Mouse (Mus musculus): ENCODE results near the gene Pm20d1.
"Not testable (repeated sequence)": the region's sequence is repeated elsewhere in the genome, so short reads cannot be mapped to it uniquely, and the experiment has no call there.

The Pm20d1 gene

GRCm38 (mm10) chr1:131794591-131794990 is 2.6 kb upstream of the Pm20d1 start:
- no peak for DNase-seq (ENCODE audit: low spot score in 2 of 2)

- no peak for DNase-seq (ENCODE audit: low spot score in 2 of 2)
These were observed 2.0 kb upstream of the Pm20d1 start for GRCm38 (mm10) chr1:131795171-131795570.

DNA sequence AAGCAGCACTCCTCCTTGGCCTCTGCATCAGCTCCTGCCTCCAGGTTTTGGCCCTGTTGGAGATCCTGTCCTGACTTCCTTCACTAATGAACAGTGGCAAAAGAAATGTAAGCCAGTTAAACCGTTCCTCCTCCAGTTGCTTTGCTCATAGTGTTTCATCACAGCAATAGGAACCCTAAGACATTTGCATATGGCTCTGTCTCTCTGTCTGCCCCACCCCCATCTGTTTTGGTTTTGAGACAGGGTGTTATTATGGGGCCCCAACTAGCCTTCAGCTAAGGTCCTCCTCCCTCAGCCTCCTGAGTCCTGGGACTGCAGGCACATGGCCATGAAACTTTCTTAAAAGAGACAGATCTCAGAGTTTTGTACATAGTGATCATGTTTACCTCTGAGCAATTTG is 2.8 kb downstream of the Pm20d1 start:
- DNase-seq (ENCODE audit: low spot score in 2 of 2): no peak

GRCm38 (mm10) chr1:131801071-131801470 is 3.9 kb downstream of the Pm20d1 start:
- DNase-seq (ENCODE audit: low spot score in 2 of 2): no peak

DNA sequence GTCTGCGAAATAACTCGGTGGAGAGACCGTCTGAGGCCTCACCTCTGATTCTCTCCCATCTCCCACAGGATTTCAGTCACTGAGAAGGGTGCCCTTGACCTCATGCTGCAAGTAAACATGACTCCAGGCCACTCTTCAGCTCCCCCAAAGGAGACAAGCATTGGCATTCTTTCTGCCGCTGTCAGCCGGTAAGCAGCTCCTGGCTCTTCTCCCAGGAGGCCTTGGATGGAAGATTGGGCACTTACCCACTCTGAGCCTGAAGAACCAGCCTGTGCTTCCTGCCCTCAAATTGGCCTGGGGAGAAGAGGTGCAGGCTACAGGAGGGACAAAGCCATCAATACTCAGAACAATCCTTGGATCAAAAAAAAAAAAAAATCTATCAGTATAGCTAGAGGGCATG is 5.5 kb downstream of the Pm20d1 start:
- DNase-seq (ENCODE audit: low spot score in 2 of 2): no peak

DNA sequence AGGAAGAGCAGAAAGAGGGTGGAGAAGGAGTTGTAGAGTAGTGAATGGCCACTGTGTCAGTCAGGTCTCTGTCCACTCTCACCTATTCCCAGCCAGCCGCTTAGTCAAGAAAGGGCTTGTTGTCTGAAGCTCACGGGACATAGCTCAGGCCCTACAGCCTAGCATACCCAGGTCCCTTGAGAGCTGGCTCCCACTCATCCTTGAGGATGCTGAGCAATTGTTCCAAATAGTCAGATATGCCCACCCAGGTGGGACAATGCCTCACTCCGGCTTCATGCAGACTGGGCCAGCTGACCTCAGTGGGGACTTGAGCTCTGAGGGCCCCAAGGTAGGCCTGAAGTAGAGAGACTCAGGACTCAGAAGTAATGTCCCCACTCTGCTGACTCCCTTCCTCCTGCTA is 7.0 kb downstream of the Pm20d1 start:
- DNase-seq (ENCODE audit: low spot score in 2 of 2): no peak

DNA sequence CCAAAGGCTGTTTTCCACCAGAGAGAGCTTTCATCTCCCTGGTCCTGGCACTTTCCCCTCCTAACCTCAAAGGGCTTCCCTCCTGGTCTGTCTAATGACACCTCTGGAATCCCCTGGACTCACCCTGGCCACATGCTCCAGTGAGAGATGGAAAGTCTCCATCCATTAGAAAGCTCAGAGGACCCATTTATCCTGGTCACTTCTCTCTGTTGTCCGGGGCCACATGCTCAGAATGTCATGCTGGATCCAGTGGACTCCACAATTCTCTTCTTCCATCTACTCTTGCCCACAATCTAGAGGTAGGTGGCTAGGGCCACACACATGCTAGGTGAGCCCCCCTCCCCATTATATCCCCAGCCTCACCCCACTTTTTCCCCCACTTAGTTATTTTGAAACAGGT is 11.8 kb downstream of the Pm20d1 start:
- no peak for DNase-seq (ENCODE audit: low spot score in 2 of 2)

DNA sequence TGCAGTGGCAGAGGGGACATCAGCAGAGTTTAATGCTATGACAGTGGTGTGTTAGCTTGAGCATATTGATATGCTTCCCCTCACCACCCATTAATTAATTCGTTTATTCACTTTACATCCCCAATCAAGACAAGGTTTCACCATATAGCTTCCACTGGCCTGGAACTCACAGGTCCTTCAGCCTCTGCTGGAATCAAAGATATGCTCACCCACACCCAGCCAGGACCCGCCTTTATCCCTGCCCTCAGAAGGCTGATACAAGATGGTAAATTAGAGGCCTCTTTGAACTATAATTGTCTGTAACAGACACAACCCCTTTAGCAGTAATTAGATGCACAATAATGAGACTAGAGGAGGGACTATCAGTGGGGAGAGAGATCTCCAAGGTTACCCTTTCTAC is 12.5 kb downstream of the Pm20d1 start:
- no peak for DNase-seq (ENCODE audit: low spot score in 2 of 2)

DNA sequence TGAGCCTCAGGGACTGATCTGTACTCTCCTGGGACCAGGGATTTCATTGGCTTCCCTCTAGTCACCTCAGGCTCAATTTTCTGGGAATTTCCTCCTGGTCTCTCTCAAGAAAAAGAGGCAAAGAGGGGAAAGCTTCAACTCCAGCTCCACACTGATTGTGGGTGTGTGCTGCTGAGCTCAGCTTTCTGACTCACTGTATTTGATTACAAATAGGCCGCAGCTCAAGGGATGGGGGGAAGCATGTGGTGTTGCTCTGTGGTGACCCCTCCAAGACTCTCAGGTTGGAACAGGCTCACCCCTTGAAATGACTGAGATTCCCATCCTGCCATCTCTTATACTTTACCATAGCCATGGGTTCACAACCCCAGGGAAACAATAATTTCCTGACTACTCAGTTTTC is 14.2 kb downstream of the Pm20d1 start:
- DNase-seq (ENCODE audit: low spot score in 2 of 2): no peak

DNA sequence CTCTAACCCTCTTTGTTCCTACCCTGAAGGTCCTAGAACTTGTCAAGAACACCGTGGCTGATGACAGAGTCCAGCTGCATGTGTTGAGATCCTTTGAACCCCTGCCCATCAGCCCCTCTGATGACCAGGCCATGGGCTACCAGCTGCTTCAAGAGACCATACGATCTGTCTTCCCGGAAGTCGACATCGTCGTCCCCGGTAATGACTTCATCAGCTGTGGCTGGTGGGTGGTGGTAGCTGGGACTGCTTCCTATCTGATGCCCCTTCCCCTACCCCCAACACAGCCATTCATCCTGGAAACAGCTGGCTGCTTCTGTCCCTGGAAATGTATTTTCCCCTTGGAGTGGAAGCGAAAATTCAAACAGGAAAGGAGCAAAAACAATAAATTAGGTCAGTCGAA is 14.8 kb downstream of the Pm20d1 start:
- no peak for DNase-seq (ENCODE audit: low spot score in 2 of 2)

GRCm38 (mm10) chr1:131812631-131813295 is 15.6 kb downstream of the Pm20d1 start:
- no peak for DNase-seq (ENCODE audit: low spot score in 2 of 2)

DNA sequence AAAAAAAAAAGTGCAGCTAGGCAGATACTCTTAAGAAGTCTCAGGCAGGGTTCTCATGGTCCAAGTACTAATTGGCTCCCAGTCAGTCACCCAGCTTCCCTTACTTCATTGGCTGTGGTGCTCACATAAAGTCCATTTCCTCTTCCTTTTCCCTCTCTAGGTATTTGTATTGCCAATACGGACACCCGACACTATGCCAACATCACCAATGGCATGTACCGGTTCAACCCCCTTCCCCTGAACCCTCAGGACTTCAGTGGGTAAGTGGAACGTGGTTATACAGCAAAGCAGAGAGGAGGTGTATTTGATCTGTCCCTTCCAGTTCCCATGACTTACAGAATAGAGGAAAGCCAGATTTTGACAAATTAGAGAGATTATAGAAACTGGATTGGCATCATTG is 16.6 kb downstream of the Pm20d1 start:
- no peak for DNase-seq (ENCODE audit: low spot score in 2 of 2)

- DNase-seq (ENCODE audit: low spot score in 2 of 2): no peak
These were observed 17.0 kb downstream of the Pm20d1 start for GRCm38 (mm10) chr1:131814191-131814590.

DNA sequence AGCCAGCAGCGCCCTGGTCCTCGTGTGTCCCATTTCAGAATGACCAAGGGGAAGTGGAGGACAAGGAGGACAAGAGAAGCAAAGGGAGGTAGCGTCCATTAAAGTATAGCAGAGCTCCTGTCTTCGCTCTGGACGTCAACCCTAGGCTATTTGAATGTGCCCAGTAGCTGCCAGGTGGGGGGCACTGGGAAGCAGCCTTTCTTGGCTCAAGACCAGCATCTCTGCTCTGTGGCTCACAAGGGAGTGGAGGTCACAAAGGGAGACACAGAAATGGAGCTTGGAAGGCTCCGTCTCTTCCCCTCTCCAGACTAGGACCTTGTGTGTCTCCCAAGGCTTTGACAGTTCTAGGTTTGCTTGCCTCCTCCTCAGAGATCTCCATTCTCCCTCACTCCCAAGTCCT is 19.7 kb downstream of the Pm20d1 start:
- DNase-seq (ENCODE audit: low spot score in 2 of 2): no peak

DNA sequence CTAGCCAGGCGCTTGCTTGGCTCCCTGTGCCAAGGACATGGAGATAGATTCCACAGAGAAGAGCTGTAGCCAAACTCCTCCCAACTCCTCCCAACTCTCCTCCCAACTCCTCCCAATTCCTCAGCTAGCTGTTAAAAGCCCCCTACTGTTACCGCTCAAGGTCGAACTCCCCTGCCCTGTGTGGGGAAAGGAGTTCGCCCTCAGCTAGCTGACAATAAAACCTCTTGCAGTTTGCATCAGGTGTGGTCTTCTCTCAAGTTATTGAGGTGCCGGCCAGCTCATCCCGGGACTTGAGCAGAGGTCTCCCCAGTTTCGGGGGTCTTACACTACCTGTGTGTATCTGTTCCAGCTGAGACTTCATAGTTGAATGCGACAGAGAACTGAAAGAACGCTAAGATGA is 23.2 kb downstream of the Pm20d1 start:
- DNase-seq (ENCODE audit: low spot score in 2 of 2): not testable (repeated sequence)

DNA sequence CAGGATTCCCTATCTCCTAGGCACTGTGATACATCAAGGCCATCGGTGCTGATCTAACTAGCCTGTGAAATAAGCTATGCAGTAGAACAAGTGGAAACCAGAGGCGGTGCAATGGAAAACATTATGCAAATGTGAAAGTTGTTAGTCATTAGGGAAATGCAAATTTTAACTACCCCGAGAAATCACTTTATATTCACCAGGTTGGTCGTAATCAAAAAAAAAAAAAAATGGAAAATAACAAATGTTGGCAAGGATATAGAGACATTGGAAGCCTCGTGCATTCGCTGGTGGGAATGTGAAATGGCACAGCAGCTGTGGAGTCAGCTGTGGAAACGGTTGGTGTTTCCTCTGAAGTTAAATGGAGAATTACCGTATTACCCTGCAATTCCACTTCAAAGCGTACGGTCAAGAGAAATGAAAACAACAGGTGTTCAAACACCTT is 23.7 kb downstream of the Pm20d1 start:
- DNase-seq (ENCODE audit: low spot score in 2 of 2): peak in 1 of 2 experiments; percentile 45

DNA sequence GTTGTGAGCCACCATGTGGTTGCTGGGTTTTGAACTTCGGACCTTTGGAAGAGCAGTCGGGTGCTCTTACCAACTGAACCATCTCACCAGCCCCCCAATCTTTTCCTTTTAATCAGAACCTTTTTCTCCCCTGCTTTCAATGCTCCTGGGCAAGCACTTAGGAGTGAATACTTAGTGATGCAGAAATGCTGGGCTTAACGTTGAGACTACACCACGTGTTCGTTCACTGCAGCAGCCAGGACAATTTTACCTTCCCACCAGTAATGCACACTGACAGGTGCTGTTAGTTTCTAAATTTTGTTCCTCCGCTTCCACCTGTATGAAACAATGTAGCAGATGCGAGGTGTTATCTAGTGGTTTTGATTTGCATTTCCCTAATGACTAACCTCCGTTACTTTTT is 25.1 kb downstream of the Pm20d1 start:
- DNase-seq (ENCODE audit: low spot score in 2 of 2): no peak

GRCm38 (mm10) chr1:131822856-131823492 is 25.8 kb downstream of the Pm20d1 start:
- no peak for DNase-seq (ENCODE audit: low spot score in 2 of 2)

- peak; percentile 36 to 51 for DNase-seq (ENCODE audit: low spot score in 2 of 2)
These were observed 26.4 kb downstream of the Pm20d1 start for GRCm38 (mm10) chr1:131823563-131823962.

DNA sequence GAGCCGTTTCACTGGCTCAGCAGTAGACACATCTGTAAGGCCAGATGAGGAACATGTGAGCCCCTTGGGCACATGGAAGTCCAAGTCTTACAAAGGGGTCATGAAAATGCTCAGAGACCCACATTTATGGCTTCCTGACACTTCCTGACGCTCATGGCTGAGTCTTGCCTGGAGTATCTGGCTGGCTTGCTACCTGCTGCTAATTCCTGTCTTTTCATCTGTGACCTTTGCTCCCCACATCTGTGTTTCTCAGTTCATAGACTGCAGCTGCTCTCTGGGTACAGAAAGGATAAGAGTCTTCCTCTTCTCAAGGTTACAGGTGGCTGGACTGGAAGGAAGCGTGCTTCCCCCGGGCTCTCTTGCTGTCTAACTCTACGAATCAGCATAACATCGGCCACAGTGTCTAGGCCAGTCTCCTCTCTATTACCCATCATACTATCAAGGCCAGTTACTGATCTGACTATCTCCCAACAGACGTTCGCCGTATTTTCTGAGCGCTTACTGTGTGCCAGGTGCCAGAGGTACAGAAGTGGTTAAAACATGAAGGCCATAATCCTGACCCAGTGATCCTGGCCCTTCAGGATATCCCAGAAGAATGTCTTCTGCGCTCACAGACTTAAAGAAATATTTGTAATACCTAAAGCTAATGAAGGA is 27.5 kb downstream of the Pm20d1 start:
- no peak for DNase-seq (ENCODE audit: low spot score in 2 of 2)

GRCm38 (mm10) chr1:131827207-131827786 is 30.1 kb downstream of the Pm20d1 start, which contains the start of gene Slc41a1:
TSS of gene Slc41a1 (plus strand) at chr1:131827493.
- no peak for DNase-seq (ENCODE audit: low spot score in 2 of 2)

- DNase-seq (ENCODE audit: low spot score in 2 of 2): peak; percentile 94 to 95
These were observed 30.6 kb downstream of the Pm20d1 start for GRCm38 (mm10) chr1:131827787-131828258.

Data from frontal cortex, postnatal 36 days (tissue).